Comparison of ENCODE assay signal across 8 mouse cellular contexts in genomic region chr3:96593374-96593773, GRCm38 (mm10). TPM values are rescaled to one million over a fixed set of nuclear protein-coding genes. Genes with fewer than 3 reads are reported as not detected.
DNase-seq lines count a peak whose midpoint lies in the region; ATAC-seq and TF ChIP-seq lines count a peak whose summit lies in the region.

No protein-coding gene starts in this region.

- peak overlapping the region; percentile 82 for H3K4me2 ChIP-seq in heart, embryonic 11.5 days
- peak overlapping the region; percentile 78 for H3K4me2 ChIP-seq in limb, embryonic 12.5 days
- H3K4me2 ChIP-seq in myocyte (ENCODE audit: low read depth) = peak overlapping the region; percentile 94

- peak overlapping the region; percentile 84 for H3K4me3 ChIP-seq in cerebellum, adult 2 months (replicated peaks; ENCODE audit: insufficient read depth, low read depth, low read length)
- H3K4me3 ChIP-seq in bone marrow macrophage, adult 2 months (ENCODE audit: insufficient read depth, low read length) = peak overlapping the region; percentile 80
- H3K4me3 ChIP-seq in heart, embryonic 11.5 days (ENCODE audit: low read depth, low read length) = peak overlapping the region; percentile 73
- peak overlapping the region; percentile 62 for H3K4me3 ChIP-seq in limb, embryonic 12.5 days (replicated peaks)
- H3K4me3 ChIP-seq in myocyte = peak overlapping the region; percentile 79

- H3K27me3 ChIP-seq in cerebellum, adult 2 months (ENCODE audit: control insufficient read depth, insufficient read depth, low read length) = no peaks in the 10 kb centered on the region
- H3K27me3 ChIP-seq in heart, embryonic 11.5 days (ENCODE audit: control insufficient read depth, insufficient read depth, low read length) = no peaks in the 10 kb centered on the region; the same call in 1 of the 2 replicates
- peaks cover 28% of the 10 kb centered on the region for H3K27me3 ChIP-seq in limb, embryonic 12.5 days
- H3K27me3 ChIP-seq in myocyte (ENCODE audit: control insufficient read depth, insufficient read depth, insufficient read length) = no peaks in the 10 kb centered on the region

- peaks cover 9% of the 10 kb centered on the region; the same call in 1 of the 2 replicates for H3K4me1 ChIP-seq in cerebellum, adult 2 months (ENCODE audit: control insufficient read depth, insufficient read depth, low read length)
- peaks cover 27% of the 10 kb centered on the region for H3K4me1 ChIP-seq in bone marrow macrophage, adult 2 months (ENCODE audit: control insufficient read depth, insufficient read depth, low read length)
- peaks cover 22% of the 10 kb centered on the region for H3K4me1 ChIP-seq in heart, embryonic 11.5 days (ENCODE audit: control insufficient read depth, insufficient read depth, low read length)
- H3K4me1 ChIP-seq in limb, embryonic 12.5 days (replicated peaks) = peaks cover 40% of the 10 kb centered on the region

- H3K27ac ChIP-seq in cerebellum, adult 2 months (ENCODE audit: insufficient read depth, low read length) = peak overlapping the region; percentile 83
- H3K27ac ChIP-seq in bone marrow macrophage, adult 2 months (ENCODE audit: insufficient read depth, low read depth, low read length) = peak overlapping the region; percentile 77
- H3K27ac ChIP-seq in heart, embryonic 11.5 days (ENCODE audit: low read depth, low read length) = peak overlapping the region; percentile 89
- no peak overlapping the region for H3K27ac ChIP-seq in limb, embryonic 12.5 days

- DNase-seq in cerebellum, adult 2 months = peak; percentile 51 to 53
- no peak for DNase-seq in cerebellum, postnatal 4 days (ENCODE audit: low spot score in 2 of 2)
- no peak for DNase-seq in ovary, postnatal 36 days (ENCODE audit: low spot score)
- no peak for DNase-seq in left cerebral cortex, adult 9 months (ENCODE audit: low spot score in 2 of 2)

- H3K9me3 ChIP-seq in heart, embryonic 11.5 days (replicated peaks; ENCODE audit: control insufficient read depth, low read length) = no peaks in the 10 kb centered on the region
- H3K9me3 ChIP-seq in limb, embryonic 12.5 days = no peaks in the 10 kb centered on the region

- 0 out of 2 replicates have a peak, but pooled peaks cover 4% of the 10 kb centered on the region for H3K36me3 ChIP-seq in heart, embryonic 11.5 days (ENCODE audit: control insufficient read depth, insufficient read depth, low read length)
- no peaks in the 10 kb centered on the region for H3K36me3 ChIP-seq in limb, embryonic 12.5 days
- H3K36me3 ChIP-seq in myocyte (ENCODE audit: control insufficient read depth, insufficient read depth) = no peaks in the 10 kb centered on the region

- TF ChIP-seq CTCF in cerebellum, adult 2 months (IDR thresholded peaks at IDR 0.05; ENCODE audit: borderline replicate concordance, insufficient read depth, low read depth, low read length) = no peak
- TF ChIP-seq CTCF in bone marrow macrophage, adult 2 months (IDR thresholded peaks at IDR 0.05; ENCODE audit: low read depth, low read length) = no peak

- peaks cover 8% of the 10 kb centered on the region for H3K79me2 ChIP-seq in myocyte (ENCODE audit: control insufficient read depth, insufficient read depth)

- peak overlapping the region; percentile 81 for H3K9ac ChIP-seq in heart, embryonic 11.5 days (ENCODE audit: low read depth, low read length)
- H3K9ac ChIP-seq in limb, embryonic 12.5 days (replicated peaks) = peak overlapping the region; percentile 74

- under 1% methylated on average over 10 of the region's 10 CpGs for WGBS in cerebellum, adult 2 months
- 1% methylated on average over 10 of the region's 10 CpGs for WGBS in heart, embryonic 11.5 days (ENCODE audit: insufficient replicate concordance)
- under 1% methylated on average over 10 of the region's 10 CpGs for whole genome bisulfite sequencing in limb, embryonic 12.5 days

- no peak for TF ChIP-seq POLR2A in cerebellum, adult 2 months (IDR thresholded peaks at IDR 0.05; ENCODE audit: borderline replicate concordance, insufficient read depth, low read length)
- no peak for TF ChIP-seq POLR2A in bone marrow macrophage, adult 2 months (IDR thresholded peaks at IDR 0.05; ENCODE audit: borderline replicate concordance, low read depth, low read length)
- no peak for TF ChIP-seq POLR2A in myocyte (IDR thresholded peaks at IDR 0.05; ENCODE audit: insufficient read length, low read depth)

- H3ac ChIP-seq in myocyte (ENCODE audit: control insufficient read depth, insufficient read length) = peak overlapping the region; percentile 13

- no peak for ATAC-seq in heart, embryonic 11.5 days (replicated peaks; ENCODE audit: insufficient number of reproducible peaks, low FRiP score, low TSS enrichment)
- ATAC-seq in limb, embryonic 12.5 days (ENCODE audit: insufficient number of reproducible peaks, insufficient read depth, low FRiP score, low TSS enrichment, low read depth) = no peak

TF ChIP-seq in myocyte, 11 proteins besides CTCF, POLR2A, EP300 and RAD21:
- TF ChIP-seq CEBPB (IDR thresholded peaks at IDR 0.05; ENCODE audit: insufficient read depth, poor library complexity, severe bottlenecking) = 0 out of 2 replicates have a peak, but pooled peaks have one; percentile 43
- TF ChIP-seq TCF12 (IDR thresholded peaks at IDR 0.05; ENCODE audit: insufficient read depth, poor library complexity, severe bottlenecking) = no peak

RNA-seq across cellular contexts. Expression of gene Polr3gl, which starts 0.6 kb away (rescaled TPM):
- polyA plus RNA-seq in cerebellum, adult 2 months (2012; rRNA removed) = 53.1 and 55.5 TPM in 2 replicates
- 111 and 129 TPM in 2 replicates for polyA plus RNA-seq in bone marrow macrophage, adult 2 months (2012; ENCODE audit: insufficient read depth, insufficient read length, missing spikeins)
- polyA plus RNA-seq in heart, embryonic 11.5 days (2014; fragmentation: Nextera tagmentation; extraction: Ambion mirVana) = 21.4 and 23.8 TPM in 2 replicates
- 48.5 and 50.4 TPM in 2 replicates for polyA plus RNA-seq in limb, embryonic 12.5 days (2016; fragmentation: Nextera tagmentation; extraction: Ambion mirVana)
- polyA plus RNA-seq in myocyte (2012; fragmentation: generic; extraction: Trizol) = 22.7 TPM

RNA-seq across cellular contexts. Expression of gene Ankrd34a, which starts 3.1 kb away (rescaled TPM):
- polyA plus RNA-seq in cerebellum, adult 2 months (2012; rRNA removed) = 53.2 and 58.1 TPM in 2 replicates
- polyA plus RNA-seq in bone marrow macrophage, adult 2 months (2012; ENCODE audit: insufficient read depth, insufficient read length, missing spikeins) = 0.28 TPM in 1 of 2 replicates, not detected in the other
- 9.0 TPM in 2 replicates for polyA plus RNA-seq in heart, embryonic 11.5 days (2014; fragmentation: Nextera tagmentation; extraction: Ambion mirVana)
- polyA plus RNA-seq in limb, embryonic 12.5 days (2016; fragmentation: Nextera tagmentation; extraction: Ambion mirVana) = 1.5 and 2.2 TPM in 2 replicates
- polyA plus RNA-seq in myocyte (2012; fragmentation: generic; extraction: Trizol) = 2.5 TPM

RNA-seq across cellular contexts. Expression of gene Lix1l, which starts 7.6 kb away (rescaled TPM):
- polyA plus RNA-seq in cerebellum, adult 2 months (2012; rRNA removed) = 23.9 and 24.7 TPM in 2 replicates
- 21.8 and 23.4 TPM in 2 replicates for polyA plus RNA-seq in bone marrow macrophage, adult 2 months (2012; ENCODE audit: insufficient read depth, insufficient read length, missing spikeins)
- 6.4 and 6.7 TPM in 2 replicates for polyA plus RNA-seq in heart, embryonic 11.5 days (2014; fragmentation: Nextera tagmentation; extraction: Ambion mirVana)
- polyA plus RNA-seq in limb, embryonic 12.5 days (2016; fragmentation: Nextera tagmentation; extraction: Ambion mirVana) = 5.7 and 6.8 TPM in 2 replicates
- polyA plus RNA-seq in myocyte (2012; fragmentation: generic; extraction: Trizol) = 30.2 TPM

RNA-seq across cellular contexts. Expression of gene Gm16253, which starts 16.6 kb away (rescaled TPM):
- not detected in 2 replicates for polyA plus RNA-seq in cerebellum, adult 2 months (2012; rRNA removed)
- polyA plus RNA-seq in bone marrow macrophage, adult 2 months (2012; ENCODE audit: insufficient read depth, insufficient read length, missing spikeins) = not detected in 2 replicates
- polyA plus RNA-seq in heart, embryonic 11.5 days (2014; fragmentation: Nextera tagmentation; extraction: Ambion mirVana) = 1.2 and 1.5 TPM in 2 replicates
- 0.72 and 1.5 TPM in 2 replicates for polyA plus RNA-seq in limb, embryonic 12.5 days (2016; fragmentation: Nextera tagmentation; extraction: Ambion mirVana)
- polyA plus RNA-seq in myocyte (2012; fragmentation: generic; extraction: Trizol) = 0.25 TPM

RNA-seq across cellular contexts. Expression of gene Txnip, which starts 35.6 kb away (rescaled TPM):
- 15.2 and 21.9 TPM in 2 replicates for polyA plus RNA-seq in cerebellum, adult 2 months (2012; rRNA removed)
- 868 and 944 TPM in 2 replicates for polyA plus RNA-seq in bone marrow macrophage, adult 2 months (2012; ENCODE audit: insufficient read depth, insufficient read length, missing spikeins)
- 106 and 121 TPM in 2 replicates for polyA plus RNA-seq in heart, embryonic 11.5 days (2014; fragmentation: Nextera tagmentation; extraction: Ambion mirVana)
- polyA plus RNA-seq in limb, embryonic 12.5 days (2016; fragmentation: Nextera tagmentation; extraction: Ambion mirVana) = 68.2 and 70.9 TPM in 2 replicates
- 42.6 TPM for polyA plus RNA-seq in myocyte (2012; fragmentation: generic; extraction: Trizol)

Comparison
In these comparisons a context has a peak if more than half of its experiments do, and no peak if none do; other contexts are left out.
1. DNase-seq: peak in cerebellum, adult 2 months (2 of 2); none in cerebellum, postnatal 4 days (0 of 2), ovary, postnatal 36 days (single experiment) and left cerebral cortex, adult 9 months (0 of 2).
2. Peak in every context shown above with its lines, with median percentiles within 50 percentile points of each other: H3K4me3 ChIP-seq and H3K4me2 ChIP-seq.